ENCODE assay signal across 8 mouse cellular contexts in the genomic region with DNA sequence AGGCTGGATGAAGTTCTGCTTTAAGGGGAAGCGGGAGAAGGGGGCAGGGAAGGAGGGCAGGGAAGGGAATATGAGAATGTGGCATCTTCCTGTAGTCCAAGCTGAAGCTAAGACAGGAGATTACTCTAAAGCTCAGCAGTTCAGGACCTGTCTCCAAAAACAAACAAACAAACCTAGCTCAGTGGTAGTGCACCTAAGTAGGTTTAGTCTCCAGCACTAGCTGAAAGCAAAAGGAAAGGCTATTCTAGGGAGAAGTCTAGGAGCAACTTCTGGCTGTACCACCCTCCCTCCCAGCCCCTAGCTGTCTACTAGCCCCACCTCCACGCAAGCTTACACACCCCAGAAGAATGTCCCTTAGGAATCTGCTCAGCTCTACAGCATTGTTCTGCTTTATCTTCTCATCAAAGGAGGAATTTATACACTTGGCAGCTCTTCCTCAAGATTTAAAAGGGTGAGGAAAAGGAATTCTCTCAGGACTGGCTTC. TPM values are rescaled to one million over a fixed set of nuclear protein-coding genes. Genes with fewer than 3 reads are reported as not detected.
DNase-seq lines count a peak whose midpoint lies in the region; ATAC-seq and TF ChIP-seq lines count a peak whose summit lies in the region.

No protein-coding gene starts in this region.

- no peak for TF ChIP-seq EP300 in stomach, postnatal 0 days (optimal IDR thresholded peaks at IDR 0.05)

- H3K36me3 ChIP-seq in stomach, postnatal 0 days (ENCODE audit: control insufficient read depth, insufficient read depth, low read length): no peaks in the 10 kb centered on the region

- H3K27ac ChIP-seq in bone marrow macrophage, adult 2 months (ENCODE audit: insufficient read depth, low read depth, low read length): peak overlapping the region; percentile 74
- H3K27ac ChIP-seq in stomach, postnatal 0 days (replicated peaks): peak overlapping the region; percentile 93

- H3K27me3 ChIP-seq in stomach, postnatal 0 days (ENCODE audit: control insufficient read depth, insufficient read depth, low read length): no peaks in the 10 kb centered on the region

- 0% methylated on average over 2 of the region's 2 CpGs for WGBS in stomach, postnatal 0 days

- TF ChIP-seq POLR2A in bone marrow macrophage, adult 2 months (IDR thresholded peaks at IDR 0.05; ENCODE audit: borderline replicate concordance, low read depth, low read length): no peak

- H3K4me2 ChIP-seq in stomach, postnatal 0 days (replicated peaks; ENCODE audit: low read depth): peak overlapping the region; percentile 88

- DNase-seq in cerebellum, adult 11 months: peak; percentile 14
- no peak for DNase-seq in cerebellum, adult 9-11 months
- peak; percentile 68 for DNase-seq in heart, adult 8-10 months (ENCODE audit: low spot score)
- peak; percentile 53 for DNase-seq in kidney, adult 9 months
- peak; percentile 62 for DNase-seq in lung, postnatal 10 days
- DNase-seq in stomach, postnatal 0 days (ENCODE audit: low spot score): peak; percentile 39
- DNase-seq in spleen, postnatal 36 days (ENCODE audit: low spot score in 2 of 2): no peak

- no peaks in the 10 kb centered on the region for H3K9me3 ChIP-seq in stomach, postnatal 0 days (ENCODE audit: control insufficient read depth, low read length)

- H3K4me3 ChIP-seq in bone marrow macrophage, adult 2 months (ENCODE audit: insufficient read depth, low read length): peak overlapping the region; percentile 99
- peak overlapping the region; percentile 99 for H3K4me3 ChIP-seq in stomach, postnatal 0 days (ENCODE audit: low read depth, low read length)

- peaks cover 32% of the 10 kb centered on the region for H3K4me1 ChIP-seq in bone marrow macrophage, adult 2 months (ENCODE audit: control insufficient read depth, insufficient read depth, low read length)
- peaks cover 2% of the 10 kb centered on the region; the same call in 1 of the 2 replicates for H3K4me1 ChIP-seq in stomach, postnatal 0 days (replicated peaks; ENCODE audit: control insufficient read depth, insufficient read depth)

- no peak for TF ChIP-seq CTCF in bone marrow macrophage, adult 2 months (IDR thresholded peaks at IDR 0.05; ENCODE audit: low read depth, low read length)
- TF ChIP-seq CTCF in stomach, postnatal 0 days (IDR thresholded peaks at IDR 0.05; ENCODE audit: low read depth): no peak

- ATAC-seq in stomach, postnatal 0 days (ENCODE audit: low FRiP score, low TSS enrichment): peak; percentile 32; the same call in 1 of the 2 replicates

- peak overlapping the region; percentile 89 for H3K9ac ChIP-seq in stomach, postnatal 0 days (ENCODE audit: low read length)

RNA-seq across cellular contexts. Expression of a gene that starts 1.1 kb away (rescaled TPM):
- polyA plus RNA-seq in bone marrow macrophage, adult 2 months (2012; ENCODE audit: insufficient read depth, insufficient read length, missing spikeins): 38.3 and 41.3 TPM in 2 replicates
- 10 to 100 TPM; 12.9 to 15.6 (median 14.1) TPM for total RNA-seq in heart, adult 8-10 months (2022)
- 12.0 and 12.1 TPM in 2 replicates for polyA plus RNA-seq in stomach, postnatal 0 days (2015; fragmentation: Nextera tagmentation; extraction: Ambion mirVana)

RNA-seq across cellular contexts. Expression of a gene that starts 59.8 kb away (rescaled TPM):
- 52.9 and 55.8 TPM in 2 replicates for polyA plus RNA-seq in bone marrow macrophage, adult 2 months (2012; ENCODE audit: insufficient read depth, insufficient read length, missing spikeins)
- total RNA-seq in heart, adult 8-10 months (2022): 1 to 10 TPM; 5.1 to 7.9 (median 6.7) TPM
- polyA plus RNA-seq in stomach, postnatal 0 days (2015; fragmentation: Nextera tagmentation; extraction: Ambion mirVana): 45.5 and 46.2 TPM in 2 replicates

Comparison
In these comparisons a context has a peak if more than half of its experiments do, and no peak if none do; other contexts are left out.
1. DNase-seq: peak in cerebellum, adult 11 months (single experiment), heart, adult 8-10 months (single experiment), kidney, adult 9 months (single experiment), lung, postnatal 10 days (single experiment) and stomach, postnatal 0 days (single experiment); none in cerebellum, adult 9-11 months (single experiment) and spleen, postnatal 36 days (0 of 2).